Mouse (Mus musculus): ENCODE measurements around the gene Dio1.

The Dio1 gene

DNA sequence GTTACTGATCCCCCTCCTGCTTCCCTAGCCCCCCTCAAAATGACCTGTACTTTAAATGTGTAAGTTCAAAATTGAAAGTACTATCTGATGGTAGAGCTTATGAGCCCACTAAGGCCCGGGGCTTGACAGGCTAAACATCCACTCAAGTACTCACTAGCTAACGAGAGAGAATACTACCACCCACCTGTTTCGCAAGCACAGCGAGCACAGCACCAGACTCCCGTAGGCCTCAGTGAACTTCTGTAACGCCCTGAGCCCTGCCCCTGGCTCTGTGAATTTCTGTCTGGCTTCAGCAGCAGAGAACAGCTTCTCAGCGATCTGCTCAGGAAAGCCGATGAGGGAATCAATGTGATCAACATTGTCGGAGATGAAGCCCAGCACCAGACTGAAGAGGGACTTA is 59.9 kb downstream of the Dio1 start:
- no peak for DNase-seq (ENCODE audit: low spot score in 2 of 2)

DNA sequence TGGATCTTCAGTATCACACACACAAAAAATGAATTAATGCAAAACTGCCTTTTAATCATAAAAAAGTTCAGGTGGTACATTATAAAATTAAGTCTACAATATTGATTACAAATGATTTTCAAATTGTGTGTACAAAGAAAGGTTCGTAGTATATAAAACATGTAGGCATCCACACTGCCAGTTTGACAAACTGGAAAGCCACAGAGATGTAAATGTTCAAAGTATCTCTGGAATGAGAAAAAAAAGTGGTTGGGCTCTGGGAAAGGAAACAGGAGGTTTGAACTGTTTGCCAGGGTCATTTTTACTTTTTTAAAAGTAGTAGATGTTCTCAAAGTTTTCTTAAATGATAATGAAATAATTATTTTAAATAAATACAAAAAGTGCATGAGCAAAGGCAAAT is 60.9 kb downstream of the Dio1 start:
- no peak for DNase-seq (ENCODE audit: low spot score in 2 of 2)

DNA sequence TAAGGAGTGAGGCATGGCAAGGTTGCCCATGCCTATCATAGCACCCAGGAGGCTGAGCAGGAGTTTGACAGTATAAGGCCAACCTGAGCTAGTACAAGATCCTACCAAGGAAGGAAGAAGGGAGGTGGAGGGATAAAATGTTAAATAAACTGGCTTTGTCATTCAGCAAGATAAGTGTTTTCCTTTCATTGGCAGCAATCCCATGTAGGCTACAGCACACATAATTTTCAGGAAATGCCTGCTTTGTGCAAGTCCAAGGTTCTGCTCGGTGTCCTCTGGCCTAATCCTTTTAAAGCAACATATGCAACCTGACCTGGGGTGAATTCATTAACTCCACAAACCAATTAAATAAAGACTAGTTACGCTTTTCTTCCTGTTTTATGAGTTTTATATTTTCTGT is 61.6 kb downstream of the Dio1 start:
- no peak for DNase-seq (ENCODE audit: low spot score in 2 of 2)

DNA sequence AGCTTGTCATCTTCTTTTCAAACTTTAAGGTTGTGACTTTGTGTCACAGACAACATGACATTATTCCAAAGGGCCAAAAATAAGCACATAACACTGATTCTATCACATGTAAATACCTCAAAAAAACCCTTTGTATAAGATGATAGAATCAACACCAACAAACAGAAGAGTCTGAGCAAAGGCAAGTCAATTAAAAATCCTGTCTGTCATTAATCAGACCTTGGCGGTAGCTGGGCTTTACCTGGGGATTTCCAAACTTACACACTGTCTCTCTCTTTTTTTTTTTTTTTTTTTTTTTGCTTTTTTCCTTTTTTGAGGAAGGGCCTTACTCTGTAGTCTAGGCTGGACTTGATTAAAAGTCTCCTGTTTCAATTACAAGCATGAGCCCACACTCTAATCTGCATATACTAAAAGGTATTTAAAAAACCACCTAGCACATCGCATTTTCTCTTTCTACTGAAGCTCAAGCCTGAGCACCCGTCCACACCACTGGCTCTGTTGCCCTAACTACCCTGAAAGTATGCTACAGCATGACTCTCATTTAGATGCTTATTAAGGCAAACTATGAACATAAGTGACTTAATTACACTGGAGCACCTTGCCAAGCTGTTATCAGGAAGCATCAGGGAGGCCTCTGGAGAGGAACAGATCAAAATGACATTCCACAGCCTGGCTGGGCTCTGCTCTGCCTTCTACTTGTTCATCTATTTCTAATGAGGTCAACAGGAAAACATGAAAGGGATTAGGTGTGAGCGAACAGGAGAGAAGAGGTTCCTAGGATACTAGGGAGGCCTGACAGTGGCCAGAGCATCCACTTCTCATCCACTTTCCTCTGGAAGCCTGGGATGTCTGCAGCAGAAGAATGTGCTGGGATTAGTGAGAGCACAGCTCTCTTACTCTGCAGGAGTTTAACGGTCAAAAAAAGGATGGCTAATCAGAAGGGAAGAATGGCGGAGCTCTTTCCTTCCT is 63.3 kb downstream of the Dio1 start:
- DNase-seq (ENCODE audit: low spot score in 2 of 2) = no peak
